Mouse (Mus musculus) megakaryocyte-erythroid progenitor cell, adult 5-6 weeks (primary cell): Measurements from ENCODE around the gene Tnpo3. TPM values are rescaled to one million over a fixed set of nuclear protein-coding genes. Genes with fewer than 3 reads are reported as not detected.
"Not testable (repeated sequence)": the region's sequence is repeated elsewhere in the genome, so short reads cannot be mapped to it uniquely, and the experiment has no call there.

Experiments used
- ATAC-seq: replicated peaks from 2 replicates; pipeline ENCODE4 v1.8.0; 2016; ENCODE audit warnings: mild to moderate bottlenecking, inconsistent platforms; ENCODE audit not compliant: severe bottlenecking, poor library complexity, low FRiP score, low TSS enrichment
- total RNA-seq, 2 experiments: library from RNA; stranded (forward) in 1 of 2; stranded (reverse) in 1 of 2; fragments of 200-1000, 215-1000 nt in 1 of 2; fragments of >200 nt in 1 of 2; fragmentation: Nextera tagmentation in 1 of 2; gene quantifications; 2 replicates each; pipeline ENCODE4 v1.2.3; 2014 to 2017

Gene Tnpo3
- total RNA-seq, 2 experiments from 2014 or later: 76.6 to 122 TPM

DNA sequence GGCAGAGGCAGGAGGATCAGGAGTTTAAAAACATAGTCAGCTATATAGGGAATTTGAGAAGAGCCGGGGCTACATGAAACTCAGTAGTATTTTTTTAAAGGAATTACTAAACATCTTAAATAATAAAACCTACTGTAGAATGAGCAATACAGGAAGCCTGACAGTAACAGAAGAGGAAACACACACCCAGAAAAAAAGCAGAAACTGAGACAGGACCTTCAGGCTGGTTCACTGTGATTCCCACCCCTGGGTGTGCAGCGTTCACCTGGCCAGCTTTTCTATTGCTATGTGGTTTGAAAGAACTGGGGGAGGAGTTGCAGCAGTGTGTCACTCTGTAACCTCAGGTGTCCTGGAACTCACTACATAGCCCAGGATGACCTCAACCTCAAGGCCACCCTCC lies 14.2 kb upstream of the Tnpo3 start:
- ATAC-seq: no peak

DNA sequence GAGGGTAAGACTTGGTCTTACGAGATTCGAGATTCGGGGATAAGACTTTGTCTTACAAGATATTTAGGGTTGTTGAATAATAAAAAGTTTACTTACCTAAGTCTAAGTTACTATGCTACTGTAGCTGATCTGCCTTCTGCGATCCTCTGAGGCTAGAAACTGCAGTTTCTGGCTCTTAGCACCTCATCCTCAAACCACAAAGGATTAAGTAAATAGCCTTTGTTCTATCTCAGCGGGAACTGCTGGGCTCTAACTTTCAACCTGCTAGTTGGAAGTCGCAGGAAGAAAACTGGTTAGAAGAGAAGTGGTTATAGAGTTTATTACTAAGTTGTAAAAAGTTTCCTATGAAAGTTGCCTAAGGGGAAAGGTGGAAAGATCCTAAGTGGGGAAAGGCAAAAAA lies 12.6 kb upstream of the Tnpo3 start:
- no peak for ATAC-seq

DNA sequence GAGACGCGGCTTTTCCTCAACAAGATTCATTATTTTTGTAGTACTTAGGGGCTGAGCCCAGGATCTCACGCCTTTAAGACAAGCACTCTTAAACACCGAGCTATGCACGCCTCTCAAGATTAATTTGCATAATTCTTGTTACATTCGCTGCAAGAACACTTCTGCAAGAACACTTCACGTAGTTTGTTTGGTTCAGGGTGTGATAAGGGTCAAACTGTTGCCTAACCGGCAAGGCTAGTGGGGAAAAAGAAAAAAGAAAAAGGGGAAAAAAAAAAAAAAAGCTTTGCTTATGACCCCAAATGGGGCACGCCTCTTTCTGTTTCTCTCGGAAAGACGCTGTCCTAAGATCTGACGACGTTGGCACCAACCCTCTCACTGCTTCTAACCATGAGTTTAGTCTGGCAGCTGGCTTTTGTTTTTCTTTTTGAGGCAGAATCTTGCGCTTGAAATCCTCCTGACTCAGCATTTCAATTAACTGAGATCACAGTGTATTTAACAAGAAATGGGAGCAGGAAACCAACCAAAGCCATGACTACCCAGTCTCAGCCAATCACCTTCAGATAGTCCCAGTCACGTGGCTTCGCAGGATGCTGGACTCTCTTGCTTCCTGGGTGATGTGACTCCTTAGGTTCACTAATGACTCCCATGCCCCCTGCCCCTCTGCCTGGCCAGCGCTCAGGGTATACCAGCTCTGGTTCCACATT lies 11.3 kb upstream of the Tnpo3 start:
- ATAC-seq: no peak

DNA sequence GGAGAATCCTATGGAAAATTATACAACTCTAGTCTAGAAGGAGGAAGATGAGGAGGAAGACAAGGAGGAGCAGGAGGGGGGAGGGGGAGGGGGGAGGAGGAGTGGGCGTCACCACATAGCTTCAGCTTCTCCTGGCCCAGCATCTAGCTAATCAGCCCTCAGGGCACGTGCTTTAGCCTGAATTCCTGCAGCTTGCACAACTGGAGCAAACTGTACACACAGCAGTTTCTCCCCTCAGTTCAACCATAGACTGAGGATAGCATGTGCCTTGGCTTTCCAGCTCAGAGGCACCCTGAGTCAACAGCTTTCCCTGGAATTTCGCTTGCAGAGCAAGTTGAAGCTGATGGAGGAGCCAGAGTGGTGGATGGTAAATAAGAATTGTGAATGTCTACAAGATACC lies 10.5 kb upstream of the Tnpo3 start:
- ATAC-seq: no peak

DNA sequence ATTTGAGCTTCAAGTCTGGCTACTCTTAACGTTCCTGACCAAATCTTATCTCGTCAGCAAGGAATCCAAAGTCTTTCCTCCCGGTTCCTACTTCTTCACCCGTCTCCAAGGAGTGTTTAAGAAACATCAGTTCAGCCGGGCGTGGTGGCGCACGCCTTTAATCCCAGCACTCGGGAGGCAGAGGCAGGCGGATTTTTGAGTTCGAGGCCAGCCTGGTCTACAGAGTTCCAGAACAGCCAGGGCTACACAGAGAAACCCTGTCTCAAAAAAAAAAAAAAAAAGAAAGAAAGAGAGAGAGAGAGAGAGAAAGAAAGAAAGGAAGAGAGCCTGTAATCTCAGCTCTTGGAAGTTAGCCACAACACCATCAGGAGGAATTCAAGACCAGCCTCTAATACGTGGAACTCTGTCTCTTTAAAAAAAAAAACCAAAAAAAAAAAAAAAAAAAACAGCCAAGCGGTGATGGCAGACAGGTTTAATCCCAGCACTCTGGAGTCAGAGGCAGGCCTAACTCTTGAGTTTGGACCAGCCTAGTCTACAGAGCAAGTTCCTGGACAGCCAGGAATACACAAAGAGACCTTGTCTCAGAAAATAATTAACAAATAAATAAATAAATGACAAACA lies 443 bp upstream of the Tnpo3 start:
- ATAC-seq: not testable (repeated sequence)

DNA sequence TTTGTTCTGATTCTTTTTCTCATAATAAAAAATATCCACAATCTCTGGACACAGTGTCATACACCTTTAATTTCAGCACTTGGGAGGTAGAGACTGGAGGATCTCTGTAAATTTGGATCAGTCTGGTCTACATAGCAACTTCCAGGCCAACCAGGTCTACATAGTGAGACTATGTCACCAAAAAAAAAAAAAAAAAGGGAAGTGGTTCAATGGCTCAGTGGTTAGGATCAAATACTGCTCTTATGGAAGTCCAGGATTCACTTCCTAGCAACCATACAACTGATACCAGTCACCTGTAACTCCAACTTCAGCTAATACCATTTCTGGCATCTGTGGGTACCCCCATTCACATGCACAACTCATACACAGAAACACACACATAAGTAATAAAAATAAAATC lies 9.5 kb downstream of the Tnpo3 start:
- no peak for ATAC-seq

DNA sequence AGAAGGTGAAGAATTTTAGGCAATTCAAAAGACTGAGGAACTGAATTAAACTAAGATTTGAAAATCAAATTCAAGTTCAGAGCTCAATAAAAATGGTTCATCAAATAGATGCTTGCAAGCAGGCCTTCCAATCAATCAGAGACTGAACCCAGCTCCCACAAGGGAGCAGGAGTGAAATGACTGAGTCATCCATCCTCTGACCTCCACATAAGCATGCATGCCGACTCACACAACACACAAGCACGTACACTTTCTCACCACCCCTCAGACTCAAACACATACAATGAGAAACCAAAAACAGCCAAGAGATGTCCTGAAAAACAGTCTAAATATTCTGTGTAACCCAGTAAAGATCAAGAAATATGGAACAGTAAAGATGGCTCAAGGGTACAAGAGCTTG lies 14.0 kb downstream of the Tnpo3 start:
- no peak for ATAC-seq

DNA sequence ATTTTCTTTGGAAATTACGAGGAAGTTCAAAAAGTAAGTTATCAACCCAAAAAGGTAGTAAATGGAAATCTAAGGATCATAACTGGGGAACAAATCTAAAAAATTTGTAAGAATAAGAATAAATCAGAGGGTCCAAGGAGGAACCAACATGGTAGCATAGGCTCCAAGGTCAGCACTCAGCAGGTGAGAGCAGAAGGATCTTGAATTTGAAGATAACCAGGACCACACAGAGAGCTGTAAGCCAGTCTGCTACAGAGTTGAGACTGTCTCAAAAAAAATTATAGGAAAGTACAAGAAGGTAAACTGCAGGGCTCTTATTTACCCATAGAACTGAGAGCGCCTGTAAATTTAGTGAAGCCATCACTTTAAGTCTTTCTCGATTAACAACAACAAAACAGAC lies 28.5 kb downstream of the Tnpo3 start:
- ATAC-seq: 0 out of 2 replicates have a peak, but pooled peaks have one; percentile 50

DNA sequence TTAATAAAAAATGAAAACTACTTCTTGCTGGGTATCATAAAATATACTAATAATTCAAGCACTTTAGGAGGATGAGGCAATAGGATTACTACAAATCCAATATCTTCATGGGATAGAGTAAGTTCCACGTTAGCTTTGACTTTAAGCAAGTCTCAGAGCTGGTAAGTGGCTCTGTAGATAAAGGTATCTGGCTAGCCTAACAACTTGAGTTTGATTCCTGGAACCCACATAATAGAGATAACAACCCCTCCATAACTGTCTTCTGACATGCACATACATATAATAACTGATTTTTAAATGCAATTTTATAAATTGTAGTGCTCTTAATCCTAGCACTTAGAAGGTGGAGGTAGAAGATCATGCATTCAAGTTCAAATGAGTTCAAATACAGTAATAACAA lies 28.9 kb downstream of the Tnpo3 start:
- ATAC-seq: 0 out of 2 replicates have a peak, but pooled peaks have one; percentile 57

DNA sequence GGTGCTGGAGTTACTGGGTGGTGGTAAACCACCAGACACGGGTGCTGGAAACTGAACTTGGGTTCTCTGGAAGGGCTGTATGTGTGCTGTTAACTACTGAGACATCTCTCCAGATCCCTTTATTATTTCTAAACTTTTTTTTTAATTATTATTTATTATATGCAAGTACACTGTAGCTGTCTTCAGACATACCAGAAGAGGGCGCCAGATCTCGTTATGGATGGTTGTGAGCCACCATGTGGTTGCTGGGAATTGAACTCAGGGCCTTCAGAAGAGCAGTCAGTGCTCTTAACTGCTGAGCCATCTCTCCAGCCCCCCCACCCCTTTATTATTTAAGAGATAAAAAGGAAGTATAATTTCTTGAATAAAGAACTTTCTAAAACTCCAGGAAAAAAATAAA lies 33.3 kb downstream of the Tnpo3 start:
- ATAC-seq: not testable (repeated sequence)

DNA sequence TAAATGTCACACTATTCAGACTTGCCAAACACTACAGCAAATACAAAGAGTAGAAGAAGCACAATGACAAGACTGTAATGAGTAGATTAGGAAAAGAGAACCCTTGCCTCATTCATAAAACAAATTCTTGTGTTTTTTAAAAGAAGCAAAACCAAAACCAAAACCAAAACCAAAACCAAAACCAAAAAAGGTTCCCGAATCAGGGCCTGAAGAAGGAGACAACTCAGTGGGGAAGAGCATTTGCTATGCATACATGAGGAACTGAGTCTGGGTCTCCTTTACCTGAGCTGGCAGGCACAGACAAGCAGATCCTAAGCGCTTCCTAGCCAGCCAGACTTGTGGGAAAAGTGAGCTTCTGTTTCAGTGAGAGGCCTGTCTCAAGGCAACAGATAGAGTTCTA lies 52.6 kb downstream of the Tnpo3 start:
- ATAC-seq: no peak

DNA sequence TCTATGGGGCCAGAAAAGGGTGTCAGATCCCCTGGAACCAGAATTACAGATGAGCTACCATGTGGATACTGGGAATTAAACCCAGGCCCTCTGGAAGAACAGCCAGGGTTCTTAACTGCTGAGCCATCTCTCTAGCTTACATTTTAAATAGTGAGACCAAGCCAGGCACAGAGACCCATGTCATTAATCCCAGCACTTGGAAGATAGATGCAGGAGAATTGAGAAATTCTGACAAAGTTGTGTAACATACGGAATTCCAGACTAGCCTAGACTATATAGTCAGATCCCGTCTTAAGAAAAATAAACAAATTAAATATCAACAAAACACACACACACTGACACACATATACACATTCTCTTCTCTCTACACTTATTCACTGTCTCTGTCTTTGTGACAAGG lies 57.2 kb downstream of the Tnpo3 start:
- no peak for ATAC-seq

DNA sequence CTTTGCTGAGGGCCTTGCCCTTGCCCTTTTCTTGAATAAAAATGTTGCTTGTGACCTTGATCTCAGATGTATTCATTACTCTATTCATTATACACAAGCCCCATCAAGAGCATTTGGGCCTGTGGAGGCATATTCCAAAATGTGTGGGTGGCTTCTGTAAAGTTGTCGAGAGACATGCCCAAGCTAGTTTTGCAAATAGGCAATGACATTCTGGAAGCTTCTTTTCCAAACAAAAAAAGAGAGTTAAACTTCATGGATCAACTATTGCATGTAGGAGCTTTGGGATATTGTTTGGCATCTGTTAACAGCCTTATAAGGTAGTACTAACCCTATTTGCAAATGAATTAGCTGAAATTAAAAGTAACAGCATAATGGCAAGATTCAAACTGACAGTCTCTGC lies 61.6 kb downstream of the Tnpo3 start:
- no peak for ATAC-seq

DNA sequence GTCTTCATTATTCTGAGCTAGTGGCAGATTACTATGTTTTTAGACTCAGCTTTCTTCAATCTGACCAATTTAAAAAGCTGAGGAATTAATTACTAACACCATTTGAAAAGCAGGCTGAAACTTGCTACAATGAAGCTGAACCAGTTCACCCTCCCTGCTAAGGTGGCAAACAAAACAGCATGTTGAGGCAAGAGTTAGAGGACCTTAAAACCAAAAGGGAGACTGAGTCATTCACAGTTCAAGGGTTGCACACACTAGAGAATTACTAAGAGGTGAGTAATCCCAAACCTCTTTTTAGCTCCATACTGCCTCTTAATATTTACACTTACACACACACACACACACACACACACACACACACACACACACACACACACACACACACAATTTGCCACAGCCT lies 62.1 kb downstream of the Tnpo3 start:
- no peak for ATAC-seq

DNA sequence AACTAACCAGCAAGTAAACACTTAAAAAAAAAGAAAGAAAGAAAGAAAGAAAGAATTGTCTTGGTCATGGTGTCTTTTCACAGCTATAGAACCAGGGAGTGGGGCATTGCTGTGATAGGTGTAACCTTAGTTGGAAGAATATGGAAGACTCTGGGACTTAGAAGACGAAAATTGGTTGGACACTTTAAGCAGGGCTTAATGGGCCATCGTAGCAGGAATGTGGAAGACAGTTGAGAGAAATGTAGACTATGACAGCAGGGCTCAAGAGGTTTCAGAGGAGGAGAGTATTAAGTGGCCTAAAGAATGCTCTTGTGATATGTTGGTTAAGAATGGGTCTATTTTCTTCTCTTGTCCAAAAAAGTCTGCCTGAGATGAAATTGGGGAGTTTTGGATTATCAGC lies 64.1 kb downstream of the Tnpo3 start:
- ATAC-seq: no peak

DNA sequence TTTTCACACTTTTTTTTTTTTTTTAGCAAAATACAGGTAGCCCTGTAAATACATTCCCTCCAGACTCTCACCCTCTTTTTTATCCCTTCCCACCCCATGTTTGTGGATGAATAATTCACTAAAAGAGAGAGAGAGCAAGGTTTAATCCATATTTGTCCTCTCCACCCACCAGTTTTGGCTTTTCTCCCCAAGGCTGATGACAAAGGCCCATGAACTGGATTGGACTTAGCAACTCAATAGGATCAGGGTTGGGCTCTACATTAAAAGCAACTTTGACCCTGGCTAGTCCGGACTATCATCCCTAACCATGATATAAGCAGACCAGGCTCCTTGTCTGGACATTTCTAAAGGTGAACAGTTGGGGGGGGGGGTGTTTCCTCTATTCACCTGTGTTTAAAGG lies 68.7 kb downstream of the Tnpo3 start:
- no peak for ATAC-seq

DNA sequence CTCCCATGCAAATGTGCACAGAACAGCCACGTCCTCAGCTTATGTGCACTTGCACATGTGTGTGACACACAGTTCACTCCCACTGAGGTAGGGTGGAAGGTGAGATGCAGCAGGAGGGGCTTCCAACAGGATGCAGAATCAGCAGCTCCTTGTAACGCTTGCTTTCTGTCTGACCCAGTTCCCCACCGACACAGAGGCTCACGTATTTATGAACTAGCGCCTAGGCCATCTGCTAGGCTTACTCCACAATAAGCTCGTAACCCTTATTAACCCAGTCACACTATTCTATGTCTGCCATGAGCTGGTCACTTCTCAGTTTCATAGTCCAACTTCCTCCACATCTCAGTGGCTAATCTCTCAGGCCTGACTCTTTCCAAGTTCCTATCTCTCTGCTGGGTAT lies 69.5 kb downstream of the Tnpo3 start:
- ATAC-seq: no peak

DNA sequence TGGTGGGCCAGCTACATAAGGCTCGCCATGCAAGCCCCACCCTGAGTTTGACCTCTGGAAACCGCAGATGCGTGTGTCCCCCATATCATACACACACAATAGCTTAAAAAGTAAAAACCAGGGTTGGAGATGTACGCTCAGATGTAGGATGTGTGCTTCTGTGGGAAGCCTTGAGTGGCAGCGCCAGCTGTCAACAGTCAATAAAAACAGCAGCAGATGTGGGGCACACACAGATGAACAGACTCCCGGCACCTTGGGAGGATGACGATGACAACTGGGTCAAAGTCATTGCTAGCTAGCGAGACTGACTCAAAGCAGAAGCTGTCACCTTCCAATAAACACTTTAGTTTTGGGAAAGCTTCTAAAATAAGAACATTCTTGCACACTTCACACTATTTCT lies 70.2 kb downstream of the Tnpo3 start:
- ATAC-seq: no peak

DNA sequence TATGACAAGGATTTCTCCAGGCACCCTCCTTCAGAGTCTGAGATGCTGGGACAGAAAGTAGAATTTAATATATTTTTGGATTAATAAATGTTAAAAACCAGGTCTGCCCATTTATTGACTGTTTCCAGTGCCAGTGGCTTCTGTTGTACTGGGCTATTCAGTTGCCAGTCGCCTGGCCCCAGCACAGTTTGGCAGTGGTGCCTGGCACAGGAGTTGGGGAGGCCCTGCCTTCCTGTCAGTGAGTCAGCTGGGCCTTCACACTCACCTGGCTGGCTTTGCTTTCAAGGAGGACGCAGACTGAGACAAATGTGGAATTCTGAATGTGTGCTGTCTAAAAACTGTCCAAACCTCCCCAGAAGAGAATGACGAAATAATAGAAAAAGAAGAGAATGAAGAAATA lies 72.5 kb downstream of the Tnpo3 start:
- ATAC-seq: no peak

DNA sequence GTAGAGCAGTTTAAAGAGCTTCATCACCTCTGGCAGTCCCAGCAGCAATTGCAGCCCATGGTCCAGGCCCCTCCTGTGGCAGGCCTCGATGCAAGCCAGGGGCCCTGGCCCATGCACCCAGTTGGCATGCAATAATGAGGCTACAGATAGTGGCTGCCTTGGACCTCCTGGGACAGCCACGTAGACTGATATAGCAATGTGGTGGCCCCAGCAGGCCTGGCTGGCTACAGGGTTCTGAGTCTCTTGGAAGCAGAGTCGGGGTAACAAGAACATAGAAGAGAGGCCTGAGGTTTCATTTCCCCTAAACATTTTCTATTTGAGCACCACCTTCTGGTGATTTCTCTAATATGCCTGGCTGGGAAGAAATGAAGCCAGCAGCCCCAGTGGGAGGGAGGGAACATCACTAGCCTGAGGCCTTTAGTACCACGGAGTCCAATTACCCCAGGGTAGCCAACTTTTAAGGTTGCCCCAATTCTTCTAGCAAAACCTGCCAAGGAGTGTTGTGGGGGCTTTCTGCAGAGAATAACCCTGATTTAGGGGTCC lies 73.0 kb downstream of the Tnpo3 start:
- ATAC-seq: 0 out of 2 replicates have a peak, but pooled peaks have one; percentile 13

DNA sequence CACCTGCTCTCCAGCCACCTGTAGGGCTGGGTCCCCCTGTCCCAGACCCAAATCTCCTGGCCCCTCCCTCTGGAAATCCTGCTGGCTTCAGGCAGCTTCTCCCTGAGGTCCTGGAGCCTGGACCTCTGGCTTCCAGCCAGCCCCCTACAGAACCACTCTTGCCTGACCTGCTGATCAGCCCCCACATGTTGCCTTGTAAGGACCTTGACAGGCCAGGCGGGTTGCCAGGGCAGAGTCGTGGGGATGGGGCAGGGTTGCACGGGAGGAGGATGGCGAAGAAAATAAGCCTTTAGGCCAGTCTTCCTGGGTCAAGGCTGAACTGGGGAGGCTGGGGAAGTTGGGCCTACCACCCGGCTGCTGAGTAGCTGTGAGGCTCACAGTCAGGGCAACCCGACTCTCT lies 74.4 kb downstream of the Tnpo3 start:
- ATAC-seq: no peak
